Mouse (Mus musculus) C2C12 (cell line): ENCODE data around the gene Prpf38b. TPM values are rescaled to one million over a fixed set of nuclear protein-coding genes. Genes with fewer than 3 reads are reported as not detected.

Source experiments
- H3K27me3 ChIP-seq: one replicate; pipeline ENCODE4 v1.6.1; 2011; ENCODE audit not compliant: control insufficient read depth, insufficient read depth, insufficient read length
- H3K36me3 ChIP-seq: one replicate; pipeline ENCODE4 v1.6.1; 2011; ENCODE audit not compliant: control insufficient read depth, insufficient read depth
- H3K4me3 ChIP-seq: one replicate; pipeline ENCODE4 v1.5.1; 2011; ENCODE audit warnings: mild to moderate bottlenecking, control low read depth; ENCODE audit not compliant: poor library complexity, insufficient read depth, severe bottlenecking
- H3K79me2 ChIP-seq: one replicate; pipeline ENCODE4 v1.6.1; 2011; ENCODE audit not compliant: control insufficient read depth, insufficient read depth
- H3K79me3 ChIP-seq: one replicate; pipeline ENCODE4 v1.6.1; 2011; ENCODE audit warnings: low read depth, control low read depth
- H3ac ChIP-seq: one replicate; pipeline ENCODE3; 2011; ENCODE audit warnings: low read depth; ENCODE audit not compliant: control insufficient read depth, insufficient read length
- CEBPB ChIP-seq: IDR thresholded peaks from one replicate; pipeline ENCODE4 v1.6.1; 2011; ENCODE audit warnings: low read depth, mild to moderate bottlenecking, control low read depth, moderate library complexity
- CTCF ChIP-seq: IDR thresholded peaks from one replicate; pipeline ENCODE4 v1.5.1; 2011; ENCODE audit not compliant: control insufficient read depth, insufficient read depth, insufficient read length
- FOSL1 ChIP-seq: IDR thresholded peaks from one replicate; pipeline ENCODE4 v1.8.0; 2011; ENCODE audit warnings: mild to moderate bottlenecking, low read length; ENCODE audit not compliant: poor library complexity, insufficient read depth, severe bottlenecking
- MAX ChIP-seq: IDR thresholded peaks from one replicate; pipeline ENCODE4 v1.6.1; 2011; ENCODE audit warnings: mild to moderate bottlenecking, control low read depth
- MYOD1 ChIP-seq: IDR thresholded peaks from one replicate; pipeline ENCODE4 v1.6.1; 2011; ENCODE audit warnings: low read depth; ENCODE audit not compliant: control insufficient read depth, insufficient read length
- MYOG ChIP-seq: IDR thresholded peaks from one replicate; pipeline ENCODE4 v1.6.1; 2011; ENCODE audit not compliant: control insufficient read depth, insufficient read length; ENCODE audit errors: extremely low read depth
- USF1 ChIP-seq: IDR thresholded peaks from one replicate; pipeline ENCODE4 v1.6.1; 2011; ENCODE audit warnings: low read depth, mild to moderate bottlenecking, control low read depth, moderate library complexity
- long read RNA-seq, 2 experiments: library from polyadenylated mRNA; unstranded; transcript quantifications; one replicate each; pipeline ENCODE4 v2.0.0; 2019 to 2020
- polyA plus RNA-seq: library from polyadenylated mRNA; unstranded; fragments of >200 nt; fragmentation: generic; extraction: Trizol; gene quantifications from one replicate; pipeline ENCODE4 v1.2.1, GENCODE M21; 2012; ENCODE audit warnings: missing spikeins

Prpf38b gene
- polyA plus RNA-seq, result 19.5 TPM
- long read RNA-seq, experiment 1, transcript Prpf38b-201 (6 exons, 3,026 nt), result major isoform, 11 of 22 reads
- long read RNA-seq, experiment 1, partial matches to known transcripts, result 2 of 22 reads
- long read RNA-seq, experiment 1, other reads (novel, unspliced or antisense), result 8 of 22 reads
- long read RNA-seq, experiment 2, transcript Prpf38b-201 (6 exons, 3,026 nt), result major isoform, 188 of 225 reads
- long read RNA-seq, experiment 2, partial matches to known transcripts, result 2 of 225 reads
- long read RNA-seq, experiment 2, other reads (novel, unspliced or antisense), result 33 of 225 reads

- Histone ChIP-seq H3ac (peak within 1 kb of the TSS; percentile 90), H3K79me2 (peaks cover 57% of the 10 kb centered on the region), H3K79me3 (peaks cover 45% of the 10 kb centered on the region), H3K36me3 (peaks cover 33% of the 10 kb centered on the region), H3K27me3 (no peaks in the 10 kb centered on the region), H3K4me3 (peak within 1 kb of the TSS; percentile 97)
- TF ChIP-seq MYOD1 (no peak), CEBPB (no peak), MYOG (no peak), MAX (no peak), CTCF (no peak), USF1 (no peak), FOSL1 (no peak)
These were observed at the start of gene Prpf38b for GRCm38 (mm10) chr3:108911548-108912413. Gene Prpf38b, minus strand, starts transcription at chr3:108911727.

GRCm38 (mm10) chr3:108961226-108961625 lies 49.7 kb upstream of the Prpf38b start:
- Histone ChIP-seq H3K79me3 (no peaks in the 10 kb centered on the region), H3K4me3 (no peak overlapping the region), H3ac (no peak overlapping the region), H3K79me2 (no peaks in the 10 kb centered on the region), H3K36me3 (no peaks in the 10 kb centered on the region), H3K27me3 (no peaks in the 10 kb centered on the region)
- TF ChIP-seq FOSL1, result no peak
- no peak for TF ChIP-seq MYOG

DNA sequence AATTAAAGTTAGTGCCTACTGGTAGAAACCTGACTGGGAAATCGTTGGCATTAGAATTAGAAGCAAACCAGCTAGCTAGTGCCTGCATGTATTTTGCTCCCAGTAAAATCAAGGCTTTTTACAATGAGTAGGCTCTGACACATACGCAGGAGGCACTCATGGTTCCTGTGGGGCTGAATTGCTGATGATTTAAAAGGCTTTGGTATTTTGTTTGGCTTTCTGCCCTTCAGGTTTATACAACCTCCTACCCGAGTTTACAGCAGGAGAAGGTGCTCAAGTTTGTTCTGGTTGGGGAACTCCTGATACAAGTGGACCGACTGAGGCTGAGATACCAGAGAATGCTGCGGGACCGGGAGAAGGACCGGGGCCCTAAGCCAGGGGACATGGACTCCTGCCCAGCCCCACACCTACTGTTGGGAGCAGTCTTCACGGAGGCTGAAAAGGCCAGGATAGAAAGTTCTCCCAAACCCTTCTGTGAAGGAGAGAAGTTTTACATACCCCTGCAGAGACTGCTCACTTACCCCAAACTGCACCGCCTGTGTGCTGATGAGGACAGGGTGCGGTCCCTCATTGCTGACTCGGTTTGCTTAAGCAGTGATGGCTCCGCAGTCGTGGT lies 48.3 kb upstream of the Prpf38b start:
- Histone ChIP-seq H3K79me2 (no peaks in the 10 kb centered on the region), H3K4me3 (no peak overlapping the region), H3ac (no peak overlapping the region), H3K27me3 (no peaks in the 10 kb centered on the region), H3K79me3 (no peaks in the 10 kb centered on the region), H3K36me3 (no peaks in the 10 kb centered on the region)
- no peak for TF ChIP-seq MAX
- no peak for TF ChIP-seq CEBPB
- no peak for TF ChIP-seq USF1

- Histone ChIP-seq H3K4me3 (no peak overlapping the region), H3K79me3 (no peaks in the 10 kb centered on the region)
These were observed 46.4 kb upstream of the Prpf38b start for GRCm38 (mm10) chr3:108957976-108958375.

DNA sequence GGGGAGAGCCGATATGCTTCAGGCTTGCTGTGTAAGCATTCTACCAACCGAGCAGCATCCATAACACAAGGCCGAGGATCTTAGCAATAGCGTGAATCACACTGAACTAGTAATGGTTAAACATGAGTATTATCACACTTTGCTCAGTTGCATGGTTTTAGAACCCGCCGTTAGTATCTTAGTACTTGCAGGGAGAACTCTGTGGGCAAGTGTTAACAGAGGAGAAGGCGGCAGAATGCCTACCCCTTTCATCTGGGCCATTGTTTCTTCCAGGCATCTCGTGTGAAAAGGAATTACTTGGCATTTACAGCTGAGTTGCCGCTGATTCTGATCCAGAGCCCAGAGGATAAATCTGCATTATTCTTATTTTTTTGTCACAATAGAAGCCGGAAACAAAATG lies 29.5 kb upstream of the Prpf38b start:
- Histone ChIP-seq H3K79me3 (no peaks in the 10 kb centered on the region), H3K27me3 (no peaks in the 10 kb centered on the region)

More at GRCm38 (mm10) chr3:108957976-108958375, 46.4 kb upstream of the Prpf38b start:
- Histone ChIP-seq H3K79me2 (no peaks in the 10 kb centered on the region), H3K27me3 (no peaks in the 10 kb centered on the region), H3ac (no peak overlapping the region), H3K36me3 (no peaks in the 10 kb centered on the region)
- no peak for TF ChIP-seq MAX
- no peak for TF ChIP-seq FOSL1
- TF ChIP-seq CEBPB, result no peak
- no peak for TF ChIP-seq MYOG
- TF ChIP-seq MYOD1, result no peak
- TF ChIP-seq USF1, result no peak
- no peak for TF ChIP-seq CTCF

More for the DNA sequence above, 29.5 kb upstream of the Prpf38b start:
- Histone ChIP-seq H3ac (no peak overlapping the region), H3K36me3 (no peaks in the 10 kb centered on the region), H3K4me3 (no peak overlapping the region), H3K79me2 (no peaks in the 10 kb centered on the region)
- TF ChIP-seq MAX, result no peak
- no peak for TF ChIP-seq MYOG
- no peak for TF ChIP-seq MYOD1
- no peak for TF ChIP-seq CEBPB
